Mouse (Mus musculus) left cerebral cortex, adult 8-10 months (tissue): ENCODE measurements at regions not wholly inside any gene's neighbourhood (a gene's known extent, or its start where the extent isn't known, plus 50 kb on each side); places are given as distances from the start of the nearest gene placed in this dataset.
A peak's percentile ranks its signal among the peaks of the same experiment; 100 is the strongest.

Experiments
- DNase-seq, 2 experiments: peaks; one replicate each; pipeline ENCODE4 v3.0.0; 2022; ENCODE audit warnings: low spot score in 2 of 2

GRCm38 (mm10) chr9:94382293-94382692 lies 155.6 kb downstream of the 1190002N15Rik start:
- DNase-seq = no peak

- no peak for DNase-seq
Observed at GRCm38 (mm10) chr9:94378835-94379234, 159.0 kb downstream of the 1190002N15Rik start.

GRCm38 (mm10) chr9:94378291-94378690 lies 159.6 kb downstream of the 1190002N15Rik start:
- DNase-seq = no peak

- no peak for DNase-seq
Observed at GRCm38 (mm10) chr9:94377346-94378039, 160.4 kb downstream of the 1190002N15Rik start.

GRCm38 (mm10) chr9:94370976-94371375 lies 166.9 kb downstream of the 1190002N15Rik start:
- no peak for DNase-seq

- no peak for DNase-seq
Observed at GRCm38 (mm10) chr9:94368231-94368936, 169.5 kb downstream of the 1190002N15Rik start.

- no peak for DNase-seq
Observed at GRCm38 (mm10) chr9:94361877-94362697, 175.8 kb downstream of the 1190002N15Rik start.

GRCm38 (mm10) chr9:94361011-94361410 lies 176.9 kb downstream of the 1190002N15Rik start:
- DNase-seq = no peak

- no peak for DNase-seq
Observed at GRCm38 (mm10) chr9:94358150-94358549, 179.7 kb downstream of the 1190002N15Rik start.

- no peak for DNase-seq
Observed at GRCm38 (mm10) chr9:94342011-94342410, 195.9 kb downstream of the 1190002N15Rik start.

- no peak for DNase-seq
Observed at GRCm38 (mm10) chr9:94341531-94341930, 196.3 kb downstream of the 1190002N15Rik start.

- DNase-seq = no peak
Observed at GRCm38 (mm10) chr9:94333450-94333849, 204.4 kb downstream of the 1190002N15Rik start.

GRCm38 (mm10) chr9:94323011-94323410 lies 214.9 kb downstream of the 1190002N15Rik start:
- DNase-seq = no peak

GRCm38 (mm10) chr9:94302575-94302974 lies 235.3 kb downstream of the 1190002N15Rik start:
- peak in 1 of 2 experiments; percentile 36 for DNase-seq

GRCm38 (mm10) chr9:94301896-94302295 lies 236.0 kb downstream of the 1190002N15Rik start:
- DNase-seq = no peak

GRCm38 (mm10) chr9:94295431-94295830 lies 242.4 kb downstream of the 1190002N15Rik start:
- no peak for DNase-seq

GRCm38 (mm10) chr9:94292147-94292546 lies 245.7 kb downstream of the 1190002N15Rik start:
- no peak for DNase-seq

GRCm38 (mm10) chr9:94289546-94289945 lies 248.3 kb downstream of the 1190002N15Rik start:
- no peak for DNase-seq

- DNase-seq = no peak
Observed at GRCm38 (mm10) chr9:94287559-94287958, 250.3 kb downstream of the 1190002N15Rik start.

- peak; percentile 27 to 68 for DNase-seq
Observed at GRCm38 (mm10) chr9:94278657-94279585, 259.0 kb downstream of the 1190002N15Rik start.

- DNase-seq = no peak
Observed at GRCm38 (mm10) chr9:94277096-94277495, 260.8 kb downstream of the 1190002N15Rik start.
